Mouse (Mus musculus): ENCODE measurements around the gene Xpr1.

Gene Xpr1

DNA sequence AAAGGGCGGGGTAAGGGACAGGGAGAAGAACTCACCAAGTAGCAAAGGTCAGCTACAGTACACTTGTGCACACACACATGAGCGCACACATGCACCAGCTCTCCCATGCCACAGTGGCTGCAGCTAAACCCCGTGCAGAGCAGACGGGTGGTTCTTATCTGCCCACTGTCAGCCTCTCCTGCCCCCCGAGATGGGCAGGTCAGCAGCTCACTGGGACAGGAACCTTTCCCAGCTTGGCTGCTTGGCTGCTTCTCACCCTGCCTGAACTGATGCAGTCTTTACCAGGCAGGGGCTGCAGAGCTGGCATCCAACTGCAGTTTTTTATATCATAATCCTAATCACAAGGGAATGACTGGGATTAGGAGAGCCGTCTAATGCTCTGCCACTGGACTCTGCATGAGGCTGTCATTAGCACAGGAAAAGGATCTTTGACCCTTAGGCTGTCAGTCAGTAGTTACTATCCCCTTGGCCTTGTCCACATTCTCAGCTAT lies 164.5 kb downstream of the Xpr1 start:
- no peak for DNase-seq (ENCODE audit: extremely low read depth, low read depth)

DNA sequence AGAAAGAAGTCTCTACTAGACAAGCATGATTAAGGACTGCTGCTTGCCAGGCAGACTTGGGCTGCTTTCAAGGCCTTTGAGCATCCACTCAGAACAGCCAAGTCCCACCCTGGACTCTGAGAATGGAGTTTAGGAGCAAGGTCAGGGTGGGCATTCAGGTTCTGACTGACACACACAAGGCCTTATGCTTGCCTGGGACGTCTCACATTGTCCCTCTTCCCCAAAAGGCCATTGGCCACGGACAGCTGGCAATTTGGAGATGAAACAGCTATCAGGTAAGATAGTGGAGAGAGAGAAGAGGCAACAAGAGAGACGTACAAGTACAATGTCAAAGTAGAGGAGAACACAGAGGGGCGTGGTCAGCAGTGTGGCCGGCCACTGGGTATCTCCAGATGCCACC lies 165.6 kb downstream of the Xpr1 start:
- DNase-seq (ENCODE audit: extremely low read depth, low read depth), result no peak

DNA sequence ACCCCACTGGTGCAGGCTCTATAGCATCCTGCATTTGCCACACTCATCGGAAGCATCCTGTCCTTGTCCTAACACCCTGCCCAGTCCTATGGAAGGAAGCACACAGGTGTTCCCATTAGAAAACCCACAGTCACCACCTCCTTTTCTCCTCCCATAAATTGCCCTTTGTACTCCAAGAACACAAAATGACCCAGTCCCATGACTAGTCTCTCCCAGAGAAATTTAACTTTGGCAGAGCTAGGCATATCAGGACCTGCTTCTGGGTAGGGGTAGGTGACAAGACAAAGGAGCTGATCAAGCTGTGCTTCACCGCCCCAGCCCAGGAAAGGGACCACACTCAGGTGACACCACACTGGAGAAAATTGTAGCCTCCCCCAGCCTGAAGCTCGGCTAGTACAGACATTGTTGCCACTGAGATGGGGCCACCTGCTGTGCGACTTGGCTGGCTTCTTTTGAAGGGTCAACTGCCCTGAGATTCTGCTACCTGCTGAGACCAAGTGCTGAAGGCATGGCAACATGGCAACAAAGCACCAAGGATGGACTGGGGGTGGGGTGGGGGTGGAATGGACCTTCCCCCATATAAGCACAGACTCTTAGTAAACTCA lies 166.6 kb downstream of the Xpr1 start:
- DNase-seq (ENCODE audit: extremely low read depth, low read depth), result no peak

DNA sequence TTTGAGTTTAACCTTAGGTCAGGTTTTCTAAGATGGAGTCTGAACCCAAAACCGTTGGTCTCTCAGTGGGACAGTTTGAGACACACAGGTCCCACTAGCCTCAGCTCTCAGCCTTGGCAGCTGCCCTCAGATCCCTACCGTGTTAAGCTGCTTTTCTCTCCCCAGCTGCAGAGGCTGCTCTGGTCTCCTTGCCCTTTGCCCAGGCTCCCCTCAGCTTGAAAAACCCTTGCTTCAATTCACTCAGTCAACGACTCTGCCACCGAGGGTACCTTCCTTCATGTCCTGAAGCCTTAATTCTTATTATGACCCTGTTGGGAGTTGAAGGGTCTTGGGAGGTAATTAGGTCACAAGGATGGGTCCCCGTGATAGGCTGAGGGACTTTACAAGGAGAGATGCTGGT lies 167.3 kb downstream of the Xpr1 start:
- DNase-seq (ENCODE audit: extremely low read depth, low read depth), result no peak

DNA sequence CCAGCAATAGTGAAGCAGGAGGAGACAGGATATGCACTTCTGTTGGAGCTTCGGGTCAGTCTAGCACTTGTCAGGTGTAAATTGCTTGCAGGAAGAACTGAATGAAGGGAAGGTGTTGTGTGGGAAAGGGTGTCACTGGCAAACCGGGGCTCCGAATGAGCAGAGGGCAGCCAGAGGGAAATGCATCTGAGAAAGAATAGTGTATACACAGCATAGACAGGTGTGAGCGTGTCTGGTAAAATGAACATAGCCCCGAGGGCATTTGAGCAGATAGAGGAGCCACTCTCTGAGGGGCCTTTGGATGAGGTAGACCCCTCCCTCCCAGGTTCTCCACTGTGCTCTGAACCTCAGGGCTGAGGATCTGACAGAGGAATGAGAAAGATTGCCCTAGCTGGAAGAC lies 169.2 kb downstream of the Xpr1 start:
- no peak for DNase-seq (ENCODE audit: extremely low read depth, low read depth)

DNA sequence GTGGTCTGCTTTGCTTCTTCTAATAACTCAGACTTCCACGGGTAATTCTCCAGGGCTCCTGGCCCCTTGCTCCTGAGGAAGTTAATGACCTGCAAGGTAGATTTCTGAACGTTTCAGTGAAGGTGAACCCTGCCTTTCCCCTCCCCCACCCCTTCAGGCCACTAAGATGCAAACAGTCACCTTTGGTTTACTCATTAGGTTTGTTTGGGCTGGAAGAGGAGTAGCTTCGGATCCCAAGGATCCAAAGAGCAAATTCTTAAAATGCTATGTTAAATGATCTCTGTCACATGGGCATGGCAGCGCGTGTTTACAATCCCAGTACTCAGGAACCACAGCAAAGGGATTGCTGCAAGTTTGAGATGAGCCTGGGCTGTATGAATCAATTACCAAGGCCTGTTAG lies 169.8 kb downstream of the Xpr1 start:
- no peak for DNase-seq (ENCODE audit: extremely low read depth, low read depth)

DNA sequence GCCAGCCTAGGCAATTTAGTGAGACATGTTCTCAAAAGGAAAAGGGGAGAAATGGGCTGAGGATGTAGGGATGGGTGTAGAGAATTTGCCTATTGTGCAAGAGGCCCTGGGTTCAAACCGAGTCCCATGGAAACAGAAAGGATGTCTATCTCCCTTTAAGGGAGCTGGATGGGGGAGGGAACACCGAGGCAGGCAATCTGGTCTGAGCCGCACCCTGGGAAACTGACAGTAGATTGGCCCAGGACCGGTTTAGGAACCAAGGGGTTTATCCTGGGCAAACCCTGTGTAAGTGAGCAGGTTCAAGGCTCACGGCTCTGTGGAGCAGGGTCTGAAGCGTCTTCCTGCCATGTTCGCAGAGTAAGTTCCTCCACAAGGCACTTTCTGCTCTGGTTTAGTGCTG lies 171.7 kb downstream of the Xpr1 start:
- no peak for DNase-seq (ENCODE audit: extremely low read depth, low read depth)

DNA sequence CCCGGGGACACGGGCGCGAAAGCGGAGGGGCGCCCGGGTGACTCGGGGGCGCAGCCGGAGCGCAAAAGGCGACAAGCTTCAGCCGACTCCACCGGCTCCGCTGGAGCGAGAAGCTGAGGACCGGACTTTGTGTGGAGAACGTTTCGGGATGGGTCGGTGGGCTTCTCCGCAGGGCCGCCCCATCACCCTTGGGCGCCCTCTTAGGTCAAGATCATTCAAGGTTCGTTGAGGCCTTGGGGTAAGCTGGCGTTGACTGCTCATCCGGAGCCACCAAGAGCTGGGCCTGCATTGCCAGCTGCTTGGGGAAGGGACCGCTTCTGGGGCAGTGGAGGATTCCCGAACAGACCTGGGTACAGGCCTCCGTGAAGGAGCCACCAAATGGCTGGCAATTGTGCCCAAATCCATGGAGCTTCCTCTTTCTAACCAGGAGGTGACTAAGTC lies 172.4 kb downstream of the Xpr1 start:
- no peak for DNase-seq (ENCODE audit: extremely low read depth, low read depth)

DNA sequence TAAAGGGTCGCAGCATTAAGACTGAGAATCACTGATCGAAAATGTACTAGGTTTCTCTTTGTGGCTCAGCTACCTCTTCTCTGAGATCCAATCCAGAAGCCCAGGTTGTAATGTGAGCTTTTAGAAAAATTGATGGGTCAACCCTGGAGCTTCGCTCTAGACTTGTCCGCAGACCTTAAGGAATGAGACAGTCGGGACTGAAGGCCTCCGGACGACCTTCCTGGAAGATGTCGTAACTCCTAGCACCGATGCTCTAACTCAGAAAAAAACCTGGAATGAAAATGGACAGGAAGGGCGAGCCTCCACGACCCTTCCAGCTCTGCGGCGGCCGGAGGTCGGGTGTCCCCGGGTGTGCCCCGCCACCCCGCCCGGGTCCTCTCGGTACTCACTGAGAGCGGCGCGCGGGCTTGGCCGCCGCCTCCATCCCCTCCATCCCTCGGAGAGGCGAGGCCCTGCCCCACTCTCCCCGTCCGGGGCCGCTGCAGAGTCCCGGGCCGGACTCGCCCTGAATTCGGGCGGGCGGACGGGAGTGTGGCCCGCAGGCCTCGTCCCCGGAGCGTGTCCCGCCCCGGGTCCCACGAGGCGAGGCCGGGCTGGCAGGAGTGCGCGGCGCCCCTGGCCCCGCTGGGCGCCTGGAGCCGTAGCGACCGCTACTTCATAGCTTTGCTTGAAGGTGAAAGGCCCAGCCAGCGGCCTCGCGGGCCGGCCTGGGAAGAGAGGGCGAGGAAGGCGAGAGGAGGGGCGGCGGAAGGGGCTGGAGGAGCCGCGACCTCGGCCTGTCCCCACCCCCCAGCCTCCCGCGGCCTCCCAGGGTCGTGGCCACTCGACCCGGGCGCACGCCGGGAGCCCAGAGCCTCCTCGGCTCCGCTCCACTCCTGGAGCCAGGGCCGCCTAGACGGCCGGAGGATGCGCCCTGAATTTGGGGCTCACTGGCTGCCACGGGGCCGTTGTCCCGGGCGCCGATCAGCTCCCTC lies 173.1 kb downstream of the Xpr1 start, which contains the start of gene BC034090:
Gene BC034090 (minus strand): TSS at position 648 of the 974 bp plus-strand sequence.
- DNase-seq (ENCODE audit: extremely low read depth, low read depth), result no peak

DNA sequence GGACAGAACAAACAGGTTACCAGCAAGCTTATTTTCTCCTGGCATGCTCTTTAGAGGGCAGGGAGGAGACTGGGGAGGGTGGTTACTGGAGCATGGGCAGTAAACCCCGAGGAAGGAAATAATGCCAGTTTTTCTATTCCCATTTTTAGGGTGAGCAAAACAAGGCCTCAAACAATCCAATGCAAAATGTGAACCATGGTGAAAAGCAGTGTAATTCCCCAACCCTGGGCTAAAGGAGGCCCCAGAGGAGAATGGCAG lies 174.8 kb downstream of the Xpr1 start:
- DNase-seq (ENCODE audit: extremely low read depth, low read depth), result no peak

DNA sequence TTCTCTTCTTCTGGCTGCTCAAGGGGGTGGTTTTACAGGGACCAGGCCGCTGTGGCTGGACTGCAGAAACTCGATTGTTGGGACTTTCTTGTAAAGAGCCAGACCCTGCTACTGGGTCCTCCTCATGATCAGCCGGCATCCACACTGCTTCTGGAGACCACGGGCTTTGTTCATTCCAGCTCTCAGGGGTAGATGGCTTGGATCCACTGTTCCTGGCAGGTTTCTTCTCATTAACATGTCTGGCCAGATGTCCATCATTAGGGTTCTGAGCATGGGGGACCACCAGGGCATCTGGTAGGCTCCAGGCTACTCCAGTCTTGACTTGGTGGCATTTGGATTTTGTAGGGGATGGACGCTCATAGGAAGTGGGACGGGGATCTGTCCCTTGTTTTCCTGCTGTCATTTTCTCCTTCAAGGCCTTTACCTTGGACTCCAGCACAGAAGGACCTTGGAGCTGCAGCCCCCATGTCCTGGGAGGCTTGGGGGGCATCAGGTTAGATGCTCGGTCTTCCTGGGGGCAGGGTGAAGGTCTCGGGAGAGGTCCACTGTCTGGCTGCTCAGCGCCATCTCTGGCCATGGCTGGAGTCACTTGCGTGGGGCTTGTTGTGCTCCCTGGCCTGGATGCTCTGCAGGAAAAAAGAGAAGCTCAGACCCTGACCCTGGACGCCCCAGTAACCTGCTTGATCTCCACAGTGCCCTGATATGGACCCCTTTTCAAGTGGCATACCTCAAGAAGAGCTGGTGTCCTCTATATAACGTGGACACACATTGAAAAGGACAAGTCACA lies 175.3 kb downstream of the Xpr1 start:
- no peak for DNase-seq (ENCODE audit: extremely low read depth, low read depth)

DNA sequence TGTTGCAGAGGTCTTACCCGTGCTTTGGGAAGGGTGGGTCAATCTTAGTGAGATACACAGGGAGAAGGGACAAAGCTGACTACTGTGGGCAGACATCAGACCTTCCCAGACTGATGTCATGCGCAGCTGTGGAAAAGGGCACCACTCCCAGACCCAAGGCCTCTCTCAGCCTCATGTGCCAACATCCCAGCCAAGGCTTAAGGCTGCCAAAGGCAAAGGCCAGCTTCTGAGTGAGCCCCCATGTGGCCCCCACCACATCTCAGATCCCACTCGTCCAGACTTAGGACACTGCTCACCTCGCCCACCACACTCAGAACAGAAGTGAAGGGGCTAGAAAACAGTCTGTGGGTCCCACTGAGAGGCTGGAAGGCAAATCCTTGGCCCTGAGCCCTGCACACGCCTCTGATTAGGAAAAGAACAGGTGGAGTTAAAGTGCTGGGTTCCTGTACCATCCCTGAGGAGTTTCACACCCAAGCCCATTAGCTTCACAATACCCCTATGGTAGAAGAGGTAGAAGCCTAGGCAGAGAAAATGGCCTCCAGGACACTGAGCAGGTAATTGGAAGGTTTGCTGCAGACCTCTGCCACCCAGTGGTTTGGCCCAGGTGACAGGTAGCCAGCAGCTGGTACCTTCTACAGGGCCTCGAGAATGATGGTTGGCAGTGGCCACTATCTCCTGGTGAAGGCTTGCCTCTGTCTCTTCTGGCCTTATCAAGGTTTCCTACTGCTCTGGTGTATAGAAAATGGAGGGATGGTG lies 177.1 kb downstream of the Xpr1 start:
- no peak for DNase-seq (ENCODE audit: extremely low read depth, low read depth)

DNA sequence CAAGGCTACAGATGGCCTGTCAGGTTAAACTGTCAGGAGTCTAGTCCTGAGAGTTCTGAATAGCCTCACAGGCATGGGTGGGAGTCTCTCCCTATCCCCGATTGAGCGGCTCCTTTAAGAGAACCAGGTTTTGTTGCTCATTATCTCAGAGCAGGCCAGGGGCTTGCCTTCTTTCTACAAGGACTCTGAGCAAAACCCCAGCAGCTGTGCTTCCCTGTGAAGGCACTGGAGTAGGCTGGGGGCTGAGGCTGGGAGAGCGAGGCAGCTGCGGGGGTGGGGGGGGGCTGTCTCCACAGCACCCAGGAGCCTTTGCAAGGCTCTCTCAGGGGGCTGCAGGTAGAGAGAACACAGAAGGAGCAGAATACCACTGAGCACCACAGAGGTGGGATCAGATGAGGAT lies 178.0 kb downstream of the Xpr1 start:
- DNase-seq (ENCODE audit: extremely low read depth, low read depth), result no peak

DNA sequence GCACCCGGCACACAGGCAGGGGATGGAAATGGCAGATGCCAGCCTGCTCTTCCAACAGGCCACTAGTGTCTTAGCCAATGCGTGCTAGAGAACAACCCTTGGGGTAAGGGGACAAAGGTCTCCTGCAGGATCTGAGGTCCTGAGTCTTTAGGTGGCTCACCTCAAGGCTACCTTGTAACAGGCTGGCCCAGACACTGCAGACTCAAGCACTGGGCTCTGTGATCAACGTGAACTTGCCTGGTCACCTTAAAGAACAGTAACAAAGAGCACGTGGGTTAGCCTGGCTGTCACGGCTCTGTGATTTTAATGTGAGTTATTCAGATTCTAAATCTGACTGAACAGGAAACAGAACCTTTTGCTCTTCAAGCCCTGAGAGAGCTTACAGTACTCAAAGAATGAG lies 179.1 kb downstream of the Xpr1 start:
- DNase-seq (ENCODE audit: extremely low read depth, low read depth), result no peak

DNA sequence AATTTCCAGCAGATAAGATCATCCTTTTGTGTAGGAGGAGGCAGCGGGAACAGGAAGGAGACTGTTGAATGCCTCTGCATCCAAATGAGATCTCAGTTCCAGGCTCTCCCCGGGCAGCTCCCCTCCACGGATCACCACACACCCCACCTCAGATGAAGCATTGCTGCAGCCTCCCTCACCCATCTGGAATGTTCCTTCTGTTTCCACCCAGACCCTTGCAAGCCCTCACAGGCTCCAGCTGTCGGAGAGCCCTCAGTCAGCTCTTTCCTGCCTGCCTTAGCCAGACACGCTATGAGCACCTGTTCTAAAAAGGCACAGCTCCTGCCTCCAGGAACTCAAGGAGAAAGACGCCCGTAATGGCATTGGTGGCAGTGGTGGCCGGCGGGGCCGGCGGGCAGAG lies 179.8 kb downstream of the Xpr1 start:
- DNase-seq (ENCODE audit: extremely low read depth, low read depth), result no peak

DNA sequence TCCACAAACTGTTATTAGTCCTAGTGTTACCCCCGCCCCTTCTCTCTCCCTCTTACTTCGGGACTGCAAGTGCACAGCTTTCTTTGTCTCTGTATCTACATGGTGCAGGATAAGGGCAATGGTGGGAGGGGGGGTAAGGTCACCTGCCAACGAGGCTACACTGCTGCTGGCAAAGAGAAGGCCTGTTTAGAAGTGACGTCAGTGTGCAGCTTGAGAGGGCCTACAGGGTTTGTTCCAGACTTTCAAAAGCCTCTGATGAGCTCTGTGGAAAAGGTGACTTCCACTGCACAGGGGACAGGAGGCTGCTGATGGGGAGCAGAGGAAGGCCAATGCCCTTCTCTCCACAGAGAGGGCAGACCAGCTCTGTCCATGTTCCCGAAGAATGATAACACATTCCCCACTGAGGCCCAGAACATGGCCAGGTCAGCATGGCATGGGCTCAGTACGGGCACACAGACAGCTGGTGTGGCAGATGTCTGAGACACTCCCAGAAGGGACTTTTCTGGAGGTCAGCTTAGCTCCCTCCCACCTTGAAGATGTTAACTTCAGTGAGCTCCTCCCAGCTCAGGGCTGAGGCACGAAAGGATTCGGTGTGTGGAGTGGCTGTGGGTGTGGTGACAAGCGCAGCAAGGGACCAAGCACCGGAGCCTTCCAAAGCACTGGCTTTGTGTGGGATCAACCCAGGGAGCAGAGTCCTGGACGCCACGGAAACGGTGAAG lies 180.8 kb downstream of the Xpr1 start:
- no peak for DNase-seq (ENCODE audit: extremely low read depth, low read depth)

DNA sequence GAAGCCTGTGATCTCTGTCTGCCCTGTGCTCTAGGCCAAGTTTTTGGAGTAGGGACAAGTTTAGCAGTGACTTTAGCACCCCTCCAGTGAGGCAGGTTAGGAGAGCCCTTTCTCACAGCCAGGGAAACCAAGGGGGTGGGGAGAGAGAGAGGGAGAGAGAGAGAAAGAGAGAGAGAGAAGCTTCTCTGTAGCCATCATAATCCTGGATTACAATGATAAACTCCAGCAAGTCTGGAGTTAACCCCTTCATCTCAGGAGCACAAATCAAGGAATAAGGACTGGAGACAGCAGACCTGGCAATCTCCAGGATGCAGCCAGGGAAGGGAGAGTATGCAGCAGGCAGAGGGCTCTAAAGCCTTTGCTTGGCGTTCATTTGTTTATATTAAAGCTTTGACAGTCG lies 181.6 kb downstream of the Xpr1 start:
- no peak for DNase-seq (ENCODE audit: extremely low read depth, low read depth)

DNA sequence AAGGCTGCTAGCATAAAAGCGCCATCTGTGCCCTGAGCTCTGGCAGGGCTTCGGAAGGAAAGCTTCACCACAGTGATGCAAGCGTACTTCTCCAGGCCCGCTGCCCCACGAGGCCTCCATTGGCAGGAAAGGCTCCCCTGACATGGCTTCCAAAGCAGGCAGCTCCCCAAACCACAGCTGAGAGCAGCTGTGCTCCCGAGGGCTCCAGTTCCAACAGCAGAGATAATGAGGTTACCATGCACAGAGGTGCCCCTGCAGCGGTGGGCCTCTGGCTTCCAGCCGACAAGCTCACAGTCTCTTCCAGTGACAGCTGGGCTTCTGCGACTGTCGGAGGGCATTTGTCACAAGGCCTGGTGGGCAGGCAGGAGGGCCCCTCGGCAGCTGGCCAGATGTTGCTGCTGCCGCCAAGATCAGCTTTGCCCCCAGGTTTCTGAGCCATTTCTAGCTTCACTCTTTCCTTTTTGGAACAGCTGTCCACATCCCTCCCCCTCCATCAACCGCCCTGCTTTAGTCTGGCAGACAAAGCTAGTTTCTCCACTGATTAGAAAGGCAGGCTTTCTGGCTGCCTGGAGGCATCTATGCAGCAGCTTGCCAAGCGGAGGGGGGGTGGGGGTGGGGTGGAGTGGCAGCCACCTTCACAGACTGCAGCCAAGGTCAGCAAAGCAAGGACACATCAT lies 183.1 kb downstream of the Xpr1 start:
- DNase-seq (ENCODE audit: extremely low read depth, low read depth), result no peak

DNA sequence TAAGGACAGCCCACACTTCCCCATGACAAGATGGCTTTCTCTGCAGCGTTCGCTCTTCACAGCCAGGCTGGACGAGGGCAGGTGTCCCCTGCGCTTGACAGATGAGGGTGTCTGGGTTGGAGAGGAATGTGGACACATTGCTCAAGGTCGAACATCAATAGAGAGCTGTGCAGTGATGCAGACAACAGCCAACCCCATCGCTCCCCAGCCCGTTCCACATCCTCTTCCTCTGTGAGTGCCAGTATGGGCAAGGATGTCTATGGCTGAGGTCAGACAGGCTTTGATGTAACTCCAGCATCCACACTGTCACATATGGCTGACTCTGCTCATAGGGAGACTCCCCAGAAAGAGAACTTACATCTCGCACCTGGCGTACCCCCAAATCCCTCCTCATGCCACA lies 183.8 kb downstream of the Xpr1 start:
- DNase-seq (ENCODE audit: extremely low read depth, low read depth), result no peak

DNA sequence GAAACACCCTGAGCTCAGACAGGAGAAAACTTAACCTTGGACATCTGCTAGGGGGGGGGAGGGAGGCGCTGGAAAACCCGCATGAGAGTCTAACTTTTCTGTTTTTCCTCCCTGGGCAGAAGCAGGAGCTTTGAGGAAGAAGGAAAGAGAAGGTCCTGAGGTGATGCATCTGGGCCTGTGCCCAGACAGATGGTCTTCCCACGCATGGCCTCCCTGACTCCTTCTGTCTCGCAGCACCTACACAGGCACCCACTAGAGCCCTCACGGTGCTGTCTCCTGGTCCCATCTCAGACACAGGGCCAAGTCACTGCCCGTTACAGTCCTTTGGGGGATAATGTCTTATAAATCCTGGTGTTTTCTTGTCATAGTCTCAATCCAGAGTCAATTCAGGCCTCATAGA lies 184.4 kb downstream of the Xpr1 start:
- no peak for DNase-seq (ENCODE audit: extremely low read depth, low read depth)

Data from MEL-GATA-1-ER (cell line).